Mouse (Mus musculus) limb, embryonic 10.5 days (tissue): ENCODE data around the gene Ppp6r1. TPM values are rescaled to one million over a fixed set of nuclear protein-coding genes. Genes with fewer than 3 reads are reported as not detected.
"Not testable (repeated sequence)": the region's sequence is repeated elsewhere in the genome, so short reads cannot be mapped to it uniquely, and the experiment has no call there.

Source experiments
- DNase-seq: peaks from one replicate; pipeline ENCODE4 v3.0.0-alpha.2; 2017; ENCODE audit warnings: low spot score
- H3K27ac ChIP-seq: fragments of 300-500 bp; sonication (generic); 2 replicates; pipeline ENCODE4 v1.5.1; 2016; ENCODE audit warnings: mild to moderate bottlenecking
- H3K27me3 ChIP-seq: fragments of 300-500 bp; sonication (generic); 2 replicates; pipeline ENCODE4 v1.6.1; 2016; ENCODE audit warnings: low read depth, mild to moderate bottlenecking; ENCODE audit not compliant: poor library complexity, severe bottlenecking
- H3K36me3 ChIP-seq: fragments of 300-500 bp; sonication (generic); 2 replicates; pipeline ENCODE4 v1.6.1; 2016; ENCODE audit warnings: mild to moderate bottlenecking, moderate library complexity
- H3K4me1 ChIP-seq: fragments of 300-500 bp; sonication (generic); 2 replicates; pipeline ENCODE4 v1.6.1; 2016
- H3K4me3 ChIP-seq: fragments of 300-500 bp; sonication (generic); 2 replicates; pipeline ENCODE4 v1.5.1; 2016; ENCODE audit warnings: mild to moderate bottlenecking, moderate library complexity
- H3K9me3 ChIP-seq: fragments of 300-500 bp; sonication (generic); replicated peaks from 2 replicates; pipeline ENCODE4 v1.6.1; 2016; ENCODE audit warnings: mild to moderate bottlenecking
- WGBS: fragments of 180-500 bp; shearing (Covaris S2); methylation state at CpG from one replicate; pipeline ENCODE4 v1.1.7; 2016; 5-methylcytosine and 5-hydroxymethylcytosine counted together
- polyA plus RNA-seq: library from polyadenylated mRNA; unstranded; fragments of >200 nt; fragmentation: Nextera tagmentation; extraction: Ambion mirVana; gene quantifications from 2 replicates; pipeline ENCODE4 v1.2.1, GENCODE M21; 2016

Gene Ppp6r1
- polyA plus RNA-seq, 1 experiment from 2014 or later: 11.4 TPM

- H3K4me3 ChIP-seq, H3K27ac ChIP-seq, H3K9me3 ChIP-seq, H3K36me3 ChIP-seq, H3K27me3 ChIP-seq, DNase-seq, H3K4me1 ChIP-seq: not testable (repeated sequence)
- WGBS: 75% methylated on average over 4 of the region's 4 CpGs
These were observed 61.8 kb downstream of the Ppp6r1 start for GRCm38 (mm10) chr7:4597046-4597445.

Other genes starting within 250 kb of the Ppp6r1 start
- gene Rdh13, start 213.4 kb downstream of the Ppp6r1 start, polyA plus RNA-seq: 31.9 and 35.0 TPM in 2 replicates
- 2.7 and 5.4 TPM in 2 replicates for gene Eps8l1, start 198.3 kb downstream of the Ppp6r1 start, polyA plus RNA-seq
- 36.8 and 42.1 TPM in 2 replicates for gene Ppp1r12c, start 157.3 kb downstream of the Ppp6r1 start, polyA plus RNA-seq
- gene Tnnt1, start 142.6 kb downstream of the Ppp6r1 start, polyA plus RNA-seq: 4.1 and 15.3 TPM in 2 replicates
- 2.6 and 3.1 TPM in 2 replicates for gene Tnni3, start 134.8 kb downstream of the Ppp6r1 start, polyA plus RNA-seq
- gene Dnaaf3, start 126.6 kb downstream of the Ppp6r1 start, polyA plus RNA-seq: 2.1 and 4.2 TPM in 2 replicates
- 1.1 and 2.8 TPM in 2 replicates for gene Syt5, start 111.5 kb downstream of the Ppp6r1 start, polyA plus RNA-seq
- gene Ptprh, start 55.0 kb downstream of the Ppp6r1 start, polyA plus RNA-seq: not detected in 2 replicates
- 1.7 and 2.1 TPM in 2 replicates for gene Tmem86b, start 27.6 kb downstream of the Ppp6r1 start, polyA plus RNA-seq
- 123 and 130 TPM in 2 replicates for gene Hspbp1, start 26.0 kb upstream of the Ppp6r1 start, polyA plus RNA-seq
- 1.3 TPM in 2 replicates for gene Brsk1, start 31.6 kb upstream of the Ppp6r1 start, polyA plus RNA-seq
- 0.13 TPM in 1 of 2 replicates, not detected in the other for gene Tmem150b, start 66.2 kb upstream of the Ppp6r1 start, polyA plus RNA-seq
- 88.9 and 100 TPM in 2 replicates for gene Kmt5c, start 81.1 kb upstream of the Ppp6r1 start, polyA plus RNA-seq
- 36.7 and 51.5 TPM in 2 replicates for gene Cox6b2, start 94.1 kb upstream of the Ppp6r1 start, polyA plus RNA-seq
- not detected in 2 replicates for gene Fam71e2, start 112.3 kb upstream of the Ppp6r1 start, polyA plus RNA-seq
- gene Il11, start 123.8 kb upstream of the Ppp6r1 start, polyA plus RNA-seq: 0.09 TPM in 1 of 2 replicates, not detected in the other
- not detected in 2 replicates for gene Tmem190, start 123.9 kb upstream of the Ppp6r1 start, polyA plus RNA-seq
- 4.8 and 5.8 TPM in 2 replicates for gene Tmem238, start 130.6 kb upstream of the Ppp6r1 start, polyA plus RNA-seq
- gene Rpl28, start 133.9 kb upstream of the Ppp6r1 start, polyA plus RNA-seq: 396 and 427 TPM in 2 replicates
- gene Ube2s, start 153.6 kb upstream of the Ppp6r1 start, polyA plus RNA-seq: 500 and 550 TPM in 2 replicates
- gene Shisa7, start 185.7 kb upstream of the Ppp6r1 start, polyA plus RNA-seq: 0.16 and 0.18 TPM in 2 replicates
- gene Isoc2b, start 211.2 kb upstream of the Ppp6r1 start, polyA plus RNA-seq: 2.6 and 3.1 TPM in 2 replicates
- gene Isoc2a, start 218.1 kb upstream of the Ppp6r1 start, polyA plus RNA-seq: 0.46 and 0.64 TPM in 2 replicates
- not detected in 2 replicates for gene Gm36210, start 247.5 kb upstream of the Ppp6r1 start, polyA plus RNA-seq